ENCODE assay signal across 19 mouse cellular contexts in genomic region chr10:68025660-68026059, GRCm38 (mm10). TPM values are rescaled to one million over a fixed set of nuclear protein-coding genes. Genes with fewer than 3 reads are reported as not detected.
DNase-seq lines count a peak whose midpoint lies in the region; ATAC-seq and TF ChIP-seq lines count a peak whose summit lies in the region.
"Had no signal": no experiment of that assay in that cellular context is flagged by ENCODE, and none has a peak within 500 bp of the region (broad histone marks: within the 10 kb centered on the region; RNA-seq: fewer than 3 reads in every experiment).

No protein-coding gene starts in this region.

- no peak for TF ChIP-seq CTCF in hindbrain, postnatal 0 days (IDR thresholded peaks at IDR 0.05; ENCODE audit: low read depth)
- no peak for TF ChIP-seq CTCF in brain, embryonic 14.5 days (IDR thresholded peaks at IDR 0.05; ENCODE audit: borderline replicate concordance, extremely low read depth, insufficient read depth, insufficient read length)

- no peaks in the 10 kb centered on the region for H3K36me3 ChIP-seq in forebrain, embryonic 15.5 days
- no peaks in the 10 kb centered on the region; the same call in 1 of the 2 replicates for H3K36me3 ChIP-seq in forebrain, embryonic 11.5 days (ENCODE audit: control insufficient read depth, insufficient read depth, low read length)
- H3K36me3 ChIP-seq in hindbrain, embryonic 13.5 days: no peaks in the 10 kb centered on the region
- H3K36me3 ChIP-seq in hindbrain, embryonic 11.5 days (ENCODE audit: control insufficient read depth, insufficient read depth, low read length): 0 out of 2 replicates have a peak, but pooled peaks cover 2% of the 10 kb centered on the region
- no peaks in the 10 kb centered on the region for H3K36me3 ChIP-seq in hindbrain, embryonic 16.5 days (ENCODE audit: control insufficient read depth, insufficient read depth, low read length)
- no peaks in the 10 kb centered on the region for H3K36me3 ChIP-seq in hindbrain, postnatal 0 days (ENCODE audit: insufficient read depth, low read length)
- H3K36me3 ChIP-seq: embryonic facial prominence, embryonic 12.5 days had no signal

- peak overlapping the region; percentile 46; the same call in 1 of the 2 replicates for H3K27ac ChIP-seq in forebrain, embryonic 15.5 days (replicated peaks)
- no peak overlapping the region for H3K27ac ChIP-seq in forebrain, embryonic 11.5 days (ENCODE audit: low read depth, low read length)
- H3K27ac ChIP-seq in hindbrain, embryonic 13.5 days: 0 out of 2 replicates have a peak overlapping the region, but pooled peaks have one; percentile 35
- no peak overlapping the region; the same call in 1 of the 2 replicates for H3K27ac ChIP-seq in hindbrain, embryonic 11.5 days (ENCODE audit: low read depth, low read length)
- no peak overlapping the region for H3K27ac ChIP-seq in hindbrain, embryonic 16.5 days (ENCODE audit: low read depth, low read length)
- H3K27ac ChIP-seq in hindbrain, postnatal 0 days: no peak overlapping the region; the same call in 1 of the 2 replicates
- H3K27ac ChIP-seq: embryonic facial prominence, embryonic 10.5 days; embryonic facial prominence, embryonic 12.5 days; forebrain, embryonic 12.5 days had no signal

- no peak overlapping the region for H3K4me2 ChIP-seq in forebrain, embryonic 15.5 days (replicated peaks)
- H3K4me2 ChIP-seq in forebrain, embryonic 11.5 days (ENCODE audit: low read depth, low read length, severe bottlenecking): no peak overlapping the region
- no peak overlapping the region for H3K4me2 ChIP-seq in hindbrain, embryonic 13.5 days
- H3K4me2 ChIP-seq in hindbrain, embryonic 11.5 days (replicated peaks; ENCODE audit: low read depth, low read length): no peak overlapping the region
- H3K4me2 ChIP-seq in hindbrain, embryonic 16.5 days (ENCODE audit: low read length): no peak overlapping the region
- H3K4me2 ChIP-seq in hindbrain, postnatal 0 days (ENCODE audit: low read depth, low read length): no peak overlapping the region
- H3K4me2 ChIP-seq: embryonic facial prominence, embryonic 12.5 days; forebrain, embryonic 12.5 days had no signal

- H3K9ac ChIP-seq in forebrain, embryonic 15.5 days (replicated peaks): no peak overlapping the region
- H3K9ac ChIP-seq in forebrain, embryonic 11.5 days (ENCODE audit: low read length): no peak overlapping the region
- no peak overlapping the region for H3K9ac ChIP-seq in hindbrain, embryonic 13.5 days
- no peak overlapping the region for H3K9ac ChIP-seq in hindbrain, embryonic 11.5 days (ENCODE audit: low read depth, low read length)
- no peak overlapping the region for H3K9ac ChIP-seq in hindbrain, embryonic 16.5 days (ENCODE audit: low read depth, low read length)
- no peak overlapping the region for H3K9ac ChIP-seq in hindbrain, postnatal 0 days (replicated peaks; ENCODE audit: low read length)
- H3K9ac ChIP-seq: embryonic facial prominence, embryonic 12.5 days; forebrain, embryonic 12.5 days; forebrain, postnatal 0 days had no signal

- no peak for TF ChIP-seq POLR2A in brain, embryonic 14.5 days (IDR thresholded peaks at IDR 0.05; ENCODE audit: borderline replicate concordance, extremely low read depth, insufficient read depth, insufficient read length, poor library complexity, severe bottlenecking)

- no peak for DNase-seq in forebrain, embryonic 11.5 days (ENCODE audit: low spot score)
- DNase-seq in hindbrain, embryonic 11.5 days (ENCODE audit: low spot score): no peak
- no peak for DNase-seq in hindbrain, postnatal 0 days (ENCODE audit: low spot score)
- peak; percentile 68 for DNase-seq in brain, embryonic 14.5 days (ENCODE audit: low read depth)
- DNase-seq in thymus, postnatal 10 days (ENCODE audit: low spot score in 2 of 2): no peak
- DNase-seq: adrenal gland, adult 2 months; adrenal gland, postnatal 10 days; adrenal gland, postnatal 25 days; cerebellum, adult 11-12 months; cerebellum, adult 2 months; cerebellum, adult 9-10 months; cerebellum, postnatal 25 days; forebrain, postnatal 0 days had no signal

- H3K9me3 ChIP-seq in forebrain, embryonic 15.5 days: no peaks in the 10 kb centered on the region
- no peaks in the 10 kb centered on the region for H3K9me3 ChIP-seq in forebrain, embryonic 11.5 days (ENCODE audit: control insufficient read depth, low read length)
- no peaks in the 10 kb centered on the region for H3K9me3 ChIP-seq in hindbrain, embryonic 13.5 days
- H3K9me3 ChIP-seq in hindbrain, embryonic 11.5 days (ENCODE audit: control insufficient read depth, low read length): no peaks in the 10 kb centered on the region
- H3K9me3 ChIP-seq in hindbrain, embryonic 16.5 days (ENCODE audit: control insufficient read depth, low read length): no peaks in the 10 kb centered on the region
- no peaks in the 10 kb centered on the region for H3K9me3 ChIP-seq in hindbrain, postnatal 0 days (ENCODE audit: low read length)
- H3K9me3 ChIP-seq: embryonic facial prominence, embryonic 10.5 days; embryonic facial prominence, embryonic 12.5 days; forebrain, embryonic 12.5 days had no signal

- no peak for ATAC-seq in forebrain, embryonic 15.5 days (replicated peaks)
- ATAC-seq in forebrain, embryonic 11.5 days (replicated peaks; ENCODE audit: low FRiP score): no peak
- ATAC-seq in hindbrain, embryonic 13.5 days (ENCODE audit: low FRiP score): no peak
- ATAC-seq in hindbrain, embryonic 11.5 days (ENCODE audit: low FRiP score): no peak
- peak; percentile 56 for ATAC-seq in hindbrain, embryonic 16.5 days
- ATAC-seq in hindbrain, postnatal 0 days: no peak
- ATAC-seq: forebrain, postnatal 0 days had no signal

- WGBS in forebrain, embryonic 15.5 days: 60% methylated on average over 3 of the region's 3 CpGs
- WGBS in forebrain, embryonic 11.5 days: 92% methylated on average over 3 of the region's 3 CpGs
- WGBS in hindbrain, embryonic 13.5 days: 75% methylated on average over 3 of the region's 3 CpGs
- WGBS in hindbrain, embryonic 11.5 days: 89% methylated on average over 3 of the region's 3 CpGs
- WGBS in hindbrain, embryonic 16.5 days: 80% methylated on average over 3 of the region's 3 CpGs
- 67% methylated on average over 3 of the region's 3 CpGs for WGBS in hindbrain, postnatal 0 days

- H3K4me3 ChIP-seq in forebrain, embryonic 15.5 days: no peak overlapping the region
- H3K4me3 ChIP-seq in forebrain, embryonic 11.5 days (ENCODE audit: low read depth, low read length): no peak overlapping the region
- no peak overlapping the region for H3K4me3 ChIP-seq in hindbrain, embryonic 13.5 days
- H3K4me3 ChIP-seq in hindbrain, embryonic 11.5 days (ENCODE audit: low read depth, low read length): no peak overlapping the region
- H3K4me3 ChIP-seq in hindbrain, embryonic 16.5 days (ENCODE audit: low read length): no peak overlapping the region
- no peak overlapping the region for H3K4me3 ChIP-seq in hindbrain, postnatal 0 days (ENCODE audit: low read length)
- H3K4me3 ChIP-seq: embryonic facial prominence, embryonic 10.5 days; embryonic facial prominence, embryonic 12.5 days; forebrain, embryonic 12.5 days had no signal

- H3K4me1 ChIP-seq in forebrain, embryonic 15.5 days: peaks cover 9% of the 10 kb centered on the region
- no peaks in the 10 kb centered on the region for H3K4me1 ChIP-seq in forebrain, embryonic 11.5 days (replicated peaks; ENCODE audit: control insufficient read depth, insufficient read depth, low read length)
- H3K4me1 ChIP-seq in hindbrain, embryonic 13.5 days (replicated peaks): 0 out of 2 replicates have a peak, but pooled peaks cover 4% of the 10 kb centered on the region
- H3K4me1 ChIP-seq in hindbrain, embryonic 11.5 days (replicated peaks; ENCODE audit: control insufficient read depth, insufficient read depth, low read length): no peaks in the 10 kb centered on the region
- no peaks in the 10 kb centered on the region for H3K4me1 ChIP-seq in hindbrain, embryonic 16.5 days (ENCODE audit: control insufficient read depth, insufficient read depth, low read depth, low read length)
- peaks cover 2% of the 10 kb centered on the region; the same call in 1 of the 2 replicates for H3K4me1 ChIP-seq in hindbrain, postnatal 0 days (ENCODE audit: insufficient read depth, low read length)
- H3K4me1 ChIP-seq: embryonic facial prominence, embryonic 12.5 days; forebrain, embryonic 12.5 days had no signal

- H3K27me3 ChIP-seq in forebrain, embryonic 15.5 days: no peaks in the 10 kb centered on the region
- H3K27me3 ChIP-seq in forebrain, embryonic 11.5 days (ENCODE audit: control insufficient read depth, insufficient read depth, low read length): no peaks in the 10 kb centered on the region
- no peaks in the 10 kb centered on the region for H3K27me3 ChIP-seq in hindbrain, embryonic 13.5 days
- H3K27me3 ChIP-seq in hindbrain, embryonic 11.5 days (ENCODE audit: control insufficient read depth, insufficient read depth, low read length): no peaks in the 10 kb centered on the region
- H3K27me3 ChIP-seq in hindbrain, embryonic 16.5 days (replicated peaks; ENCODE audit: control insufficient read depth, insufficient read depth, low read length): no peaks in the 10 kb centered on the region
- H3K27me3 ChIP-seq in hindbrain, postnatal 0 days (ENCODE audit: insufficient read depth, low read length): no peaks in the 10 kb centered on the region
- H3K27me3 ChIP-seq: embryonic facial prominence, embryonic 12.5 days; forebrain, embryonic 12.5 days had no signal

RNA-seq across cellular contexts. Expression of gene Rtkn2, which starts 46.3 kb away (rescaled TPM):
- 10.7 and 13.0 TPM in 2 replicates for polyA plus RNA-seq in forebrain, embryonic 15.5 days (2015; fragmentation: Nextera tagmentation; extraction: Ambion mirVana)
- polyA plus RNA-seq in forebrain, embryonic 11.5 days (2014; fragmentation: Nextera tagmentation; extraction: Ambion mirVana): 28.5 and 30.4 TPM in 2 replicates
- polyA plus RNA-seq in hindbrain, embryonic 13.5 days (2015; fragmentation: Nextera tagmentation; extraction: Ambion mirVana): 5.1 and 5.9 TPM in 2 replicates
- 17.7 and 17.8 TPM in 2 replicates for polyA plus RNA-seq in hindbrain, embryonic 11.5 days (2014; fragmentation: Nextera tagmentation; extraction: Ambion mirVana)
- 3.7 and 4.4 TPM in 2 replicates for polyA plus RNA-seq in hindbrain, embryonic 16.5 days (2015; fragmentation: Nextera tagmentation; extraction: Ambion mirVana)
- 3.3 and 6.4 TPM in 2 replicates for total RNA-seq in hindbrain, postnatal 0 days (2014; rRNA removed)
- 5.4 and 5.6 TPM in 2 replicates for polyA plus RNA-seq in hindbrain, postnatal 0 days (2015; fragmentation: Nextera tagmentation; extraction: Ambion mirVana)
- 2.7 and 3.1 TPM in 2 replicates for polyA plus RNA-seq in brain, embryonic 14.5 days (2012; rRNA removed)
- polyA plus RNA-seq: adrenal gland, adult 2 months had no signal

Comparison
In these comparisons a context has a peak if more than half of its experiments do, and no peak if none do; other contexts are left out.
1. H3K27ac ChIP-seq: peak in forebrain, embryonic 15.5 days (single experiment) and hindbrain, embryonic 13.5 days (single experiment); none in forebrain, embryonic 11.5 days (single experiment), hindbrain, embryonic 11.5 days (single experiment), hindbrain, embryonic 16.5 days (single experiment) and hindbrain, postnatal 0 days (single experiment).